Mouse (Mus musculus): ENCODE results near the gene Gm44973.
"Not testable (repeated sequence)": the region's sequence is repeated elsewhere in the genome, so short reads cannot be mapped to it uniquely, and the experiment has no call there.

The Gm44973 gene

GRCm38 (mm10) chr7:5015118-5016001, at the start of gene Gm44973:
Gene Gm44973, plus strand, starts transcription at chr7:5015496.
- in situ Hi-C loops (cut with MboI, MseI) = no loop called here

GRCm38 (mm10) chr7:4971068-4971467, 44.2 kb upstream of the Gm44973 start, which contains the start of gene Sbk3:
Gene Sbk3, minus strand, starts transcription at chr7:4971168.
- in situ Hi-C loops (cut with MboI, MseI) = loop anchor here (10.0 kb wide), 1 partner anchor 916 kb away; no protein-coding TSS in a partner anchor

- in situ Hi-C loops (cut with MboI, MseI) = loop anchor here (10.0 kb wide), 1 partner anchor 917 kb away; no protein-coding TSS in a partner anchor
Measured at GRCm38 (mm10) chr7:4971710-4972109, 43.6 kb upstream of the Gm44973 start.

GRCm38 (mm10) chr7:4972321-4973047, 42.8 kb upstream of the Gm44973 start:
- in situ Hi-C loops (cut with MboI, MseI) = loop anchor here (10.0 kb wide), 1 partner anchor 918 kb away; no protein-coding TSS in a partner anchor

GRCm38 (mm10) chr7:4975455-4975854, 39.8 kb upstream of the Gm44973 start:
- in situ Hi-C loops (cut with MboI, MseI) = loop anchor here (10.0 kb wide), 1 partner anchor 921 kb away; no protein-coding TSS in a partner anchor

GRCm38 (mm10) chr7:4976832-4977231, 38.5 kb upstream of the Gm44973 start:
- in situ Hi-C loops (cut with MboI, MseI) = loop anchor here (10.0 kb wide), 1 partner anchor 922 kb away; no protein-coding TSS in a partner anchor

- in situ Hi-C loops (cut with MboI, MseI) = no loop called here
Measured at GRCm38 (mm10) chr7:4988250-4988649, 27.0 kb upstream of the Gm44973 start.

GRCm38 (mm10) chr7:4993347-4993998, 21.8 kb upstream of the Gm44973 start:
- in situ Hi-C loops (cut with MboI, MseI) = no loop called here

- in situ Hi-C loops (cut with MboI, MseI) = no loop called here
Measured at GRCm38 (mm10) chr7:4993999-4994788, 21.1 kb upstream of the Gm44973 start.

- in situ Hi-C loops (cut with MboI, MseI) = no loop called here
Measured at GRCm38 (mm10) chr7:4995268-4996002, 19.9 kb upstream of the Gm44973 start.

- in situ Hi-C loops (cut with MboI, MseI) = no loop called here
Measured at GRCm38 (mm10) chr7:4996003-4996895, 19.0 kb upstream of the Gm44973 start, which contains the start of gene Zfp579. Gene Zfp579, minus strand, starts transcription at chr7:4996158.

- in situ Hi-C loops (cut with MboI, MseI) = no loop called here
Measured at GRCm38 (mm10) chr7:4996934-4997333, 18.4 kb upstream of the Gm44973 start.

- in situ Hi-C loops (cut with MboI, MseI) = no loop called here
Measured at GRCm38 (mm10) chr7:4999876-5000275, 15.4 kb upstream of the Gm44973 start.

- in situ Hi-C loops (cut with MboI, MseI) = not testable (repeated sequence)
Measured at GRCm38 (mm10) chr7:5002876-5003275, 12.4 kb upstream of the Gm44973 start.

- in situ Hi-C loops (cut with MboI, MseI) = no loop called here
Measured at GRCm38 (mm10) chr7:5008229-5008628, 7.1 kb upstream of the Gm44973 start.

GRCm38 (mm10) chr7:5012681-5013513, 2.4 kb upstream of the Gm44973 start:
- in situ Hi-C loops (cut with MboI, MseI) = no loop called here

- in situ Hi-C loops (cut with MboI, MseI) = no loop called here
Measured at GRCm38 (mm10) chr7:5014251-5015117, 812 bp upstream of the Gm44973 start, which contains the start of the genes Zfp524 and Fiz1. Gene Zfp524, plus strand, starts transcription at chr7:5014415. Gene Fiz1, minus strand, starts transcription at chr7:5014697.
